Mouse (Mus musculus) stomach, postnatal 0 days (tissue): ENCODE data around the gene Fbxl7.

Experiments used
- CTCF ChIP-seq: IDR thresholded peaks from 2 replicates; pipeline ENCODE4 v1.5.1; 2016; ENCODE audit warnings: antibody characterized with exemption, low read depth, mild to moderate bottlenecking, moderate library complexity
- EP300 ChIP-seq: optimal IDR thresholded peaks from 2 replicates; pipeline ENCODE3; 2016; ENCODE audit warnings: antibody characterized with exemption

DNA sequence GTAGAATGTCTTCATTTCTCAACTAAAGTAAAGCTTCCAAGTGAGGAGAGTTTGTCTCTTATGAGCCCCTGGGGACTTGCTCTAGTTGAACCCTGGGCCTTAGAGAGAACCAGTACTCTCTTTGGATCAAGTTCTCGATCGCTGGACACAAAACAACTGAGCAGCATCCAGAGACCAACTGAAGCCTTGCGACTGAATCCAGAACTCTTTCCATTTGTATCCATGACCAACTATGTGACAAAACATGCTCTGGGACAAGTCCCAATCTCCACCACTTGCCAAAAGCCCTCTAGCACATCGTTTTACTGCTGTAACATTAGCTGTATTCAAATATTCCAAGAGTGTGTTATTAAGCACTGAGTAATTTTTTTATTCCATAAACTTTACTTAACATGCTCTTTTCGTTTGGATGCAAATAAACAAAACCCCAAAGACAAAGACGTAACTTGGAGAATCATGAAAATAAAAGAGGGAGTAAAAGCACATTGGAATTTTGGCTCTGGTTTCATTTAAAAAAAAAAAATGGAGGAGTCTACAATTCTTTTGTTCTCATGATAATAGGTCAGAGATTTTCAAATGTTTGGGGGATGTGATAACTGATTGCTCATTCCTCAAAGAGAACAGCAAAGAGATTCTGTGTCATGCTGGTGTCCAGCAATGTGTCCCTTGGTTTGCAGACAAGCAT, 192.1 kb downstream of the Fbxl7 start:
- TF ChIP-seq EP300 (no peak), CTCF (no peak)
